Mouse (Mus musculus) right cerebral cortex, postnatal 10 days (tissue): ENCODE data around the gene Upk3bl.
A peak's percentile ranks its signal among the peaks of the same experiment; 100 is the strongest.
"Not testable (repeated sequence)": the region's sequence is repeated elsewhere in the genome, so short reads cannot be mapped to it uniquely, and the experiment has no call there.

ENCODE experiments used
- DNase-seq, 2 experiments: peaks; one replicate each; pipeline ENCODE4 v3.0.0; 2021; ENCODE audit warnings: low spot score in 2 of 2

The Upk3bl gene

GRCm38 (mm10) chr5:136045987-136046386 is 8.3 kb upstream of the Upk3bl start:
- DNase-seq = peak; percentile 74 to 88

- DNase-seq = not testable (repeated sequence)
Measured at GRCm38 (mm10) chr5:136048541-136048940, 5.8 kb upstream of the Upk3bl start.

GRCm38 (mm10) chr5:136049926-136050325 is 4.4 kb upstream of the Upk3bl start:
- DNase-seq = no peak

GRCm38 (mm10) chr5:136051231-136052085 is 2.8 kb upstream of the Upk3bl start:
- DNase-seq = peak; percentile 39 to 55

- DNase-seq = no peak
Measured at GRCm38 (mm10) chr5:136052861-136053655, 1.2 kb upstream of the Upk3bl start.

- no peak for DNase-seq
Measured at GRCm38 (mm10) chr5:136056062-136056461, 1.8 kb downstream of the Upk3bl start.

GRCm38 (mm10) chr5:136057085-136057484 is 2.8 kb downstream of the Upk3bl start:
- no peak for DNase-seq

- DNase-seq = peak; percentile 70 to 82
Measured at GRCm38 (mm10) chr5:136061567-136061966, 7.3 kb downstream of the Upk3bl start.

- no peak for DNase-seq
Measured at GRCm38 (mm10) chr5:136063920-136064319, 9.6 kb downstream of the Upk3bl start.

GRCm38 (mm10) chr5:136066404-136067148 is 12.3 kb downstream of the Upk3bl start:
- DNase-seq = not testable (repeated sequence)

GRCm38 (mm10) chr5:136069411-136069810 is 15.1 kb downstream of the Upk3bl start:
- DNase-seq = no peak

GRCm38 (mm10) chr5:136073051-136073450 is 18.8 kb downstream of the Upk3bl start:
- no peak for DNase-seq

- no peak for DNase-seq
Measured at GRCm38 (mm10) chr5:136073526-136073925, 19.2 kb downstream of the Upk3bl start.

GRCm38 (mm10) chr5:136075076-136075475 is 20.8 kb downstream of the Upk3bl start:
- no peak for DNase-seq

GRCm38 (mm10) chr5:136076284-136076683 is 22.0 kb downstream of the Upk3bl start:
- DNase-seq = peak; percentile 49 to 58

- DNase-seq = no peak
Measured at GRCm38 (mm10) chr5:136077001-136077550, 22.8 kb downstream of the Upk3bl start.

GRCm38 (mm10) chr5:136078136-136078535 is 23.8 kb downstream of the Upk3bl start:
- no peak for DNase-seq

- DNase-seq = no peak
Measured at GRCm38 (mm10) chr5:136082345-136082744, 28.1 kb downstream of the Upk3bl start.

GRCm38 (mm10) chr5:136083669-136084107 is 29.4 kb downstream of the Upk3bl start, which contains the start of gene Rasa4:
Gene Rasa4 (plus strand): TSS chr5:136083916.
- peak; percentile 97 for DNase-seq

GRCm38 (mm10) chr5:136084144-136084881 is 30.0 kb downstream of the Upk3bl start:
- DNase-seq = no peak
